Mouse (Mus musculus): ENCODE results near the gene Dao. TPM values are rescaled to one million over a fixed set of nuclear protein-coding genes. Genes with fewer than 3 reads are reported as not detected.

Gene Dao
- polyA plus RNA-seq, 2 experiments: 0.05 TPM; not detected in 1

- Histone ChIP-seq H3K36me3 (ENCODE audit: control insufficient read depth, insufficient read depth, low read length) (no peaks in the 10 kb centered on the region), H3K4me2 (replicated peaks; ENCODE audit: low read depth, low read length, severe bottlenecking) (no peak overlapping the region), H3K4me1 (ENCODE audit: control insufficient read depth, insufficient read depth, low read length) (no peaks in the 10 kb centered on the region), H3K9me3 (ENCODE audit: control insufficient read depth, low read length) (no peaks in the 10 kb centered on the region), H3K4me3 (replicated peaks; ENCODE audit: low read length) (no peak overlapping the region), H3K9ac (ENCODE audit: low read depth, low read length, severe bottlenecking) (no peak overlapping the region), H3K27ac (replicated peaks; ENCODE audit: low read depth, low read length) (no peak overlapping the region), H3K27me3 (ENCODE audit: control insufficient read depth, insufficient read depth, low read length) (no peaks in the 10 kb centered on the region)
- ATAC-seq (ENCODE audit: low FRiP score, low read depth) (no peak), DNase-seq (ENCODE audit: low spot score) (no peak)
- 66% methylated on average over 1 of the region's 1 CpGs for WGBS
- no peak for TF ChIP-seq POLR2A (IDR thresholded peaks at IDR 0.05; ENCODE audit: borderline replicate concordance, extremely low read depth, insufficient read depth, insufficient read length)
These were observed 41.6 kb downstream of the Dao start for GRCm38 (mm10) chr5:114045134-114045533.

DNA sequence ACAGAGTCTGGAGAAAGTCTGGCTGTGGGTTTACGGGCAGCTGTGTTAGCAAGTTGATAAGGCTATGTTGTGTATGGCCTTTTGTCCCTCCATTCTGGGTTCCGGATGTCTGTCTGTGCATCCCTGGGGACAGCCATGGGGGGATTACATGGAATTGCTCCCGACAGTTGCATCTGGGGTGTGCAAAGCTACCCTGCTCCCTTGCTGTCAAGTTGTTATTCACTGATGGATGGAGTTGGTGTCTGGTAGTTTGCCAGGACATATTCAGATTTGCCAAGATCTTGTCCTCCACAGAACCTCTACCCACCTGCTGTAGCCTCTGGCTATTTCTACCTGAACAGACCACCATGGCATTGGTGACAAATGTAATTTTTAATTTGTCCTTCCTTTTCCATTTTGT lies 42.6 kb downstream of the Dao start:
- no peak overlapping the region for H3K27ac ChIP-seq (replicated peaks; ENCODE audit: low read depth, low read length)
- no peak for TF ChIP-seq POLR2A (IDR thresholded peaks at IDR 0.05; ENCODE audit: borderline replicate concordance, extremely low read depth, insufficient read depth, insufficient read length)
- WGBS: 75% methylated on average over 3 of the region's 3 CpGs
- no peaks in the 10 kb centered on the region for H3K36me3 ChIP-seq (ENCODE audit: control insufficient read depth, insufficient read depth, low read length)
- ATAC-seq (ENCODE audit: low FRiP score, low read depth): no peak
- H3K9me3 ChIP-seq (ENCODE audit: control insufficient read depth, low read length): no peaks in the 10 kb centered on the region
- H3K4me1 ChIP-seq (ENCODE audit: control insufficient read depth, insufficient read depth, low read length): no peaks in the 10 kb centered on the region
- DNase-seq (ENCODE audit: low spot score): no peak
- no peaks in the 10 kb centered on the region for H3K27me3 ChIP-seq (ENCODE audit: control insufficient read depth, insufficient read depth, low read length)
- no peak overlapping the region for H3K9ac ChIP-seq (ENCODE audit: low read depth, low read length, severe bottlenecking)
- H3K4me3 ChIP-seq (replicated peaks; ENCODE audit: low read length): no peak overlapping the region
- no peak overlapping the region for H3K4me2 ChIP-seq (replicated peaks; ENCODE audit: low read depth, low read length, severe bottlenecking)

DNA sequence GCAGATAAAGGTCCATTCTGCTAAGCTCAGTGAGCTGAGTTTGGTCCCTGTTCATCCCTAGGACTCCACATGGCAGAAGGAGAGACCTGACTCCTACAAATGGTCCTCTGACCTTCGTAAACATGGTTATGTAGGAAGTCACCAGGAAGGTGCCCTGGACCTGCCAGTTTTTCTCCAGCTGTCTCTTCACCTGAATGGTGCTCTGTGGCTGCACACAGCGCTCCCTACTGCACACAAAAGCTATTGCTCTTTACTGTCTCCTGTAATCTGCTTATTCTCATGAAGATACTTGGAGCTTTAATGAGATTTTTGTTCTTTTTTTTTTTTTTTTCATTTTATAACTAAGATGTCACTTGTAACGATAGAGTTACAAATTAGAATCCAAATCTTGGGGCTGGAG lies 43.1 kb downstream of the Dao start:
- Histone ChIP-seq H3K4me3 (replicated peaks; ENCODE audit: low read length) (no peak overlapping the region), H3K36me3 (ENCODE audit: control insufficient read depth, insufficient read depth, low read length) (no peaks in the 10 kb centered on the region), H3K27me3 (ENCODE audit: control insufficient read depth, insufficient read depth, low read length) (no peaks in the 10 kb centered on the region), H3K4me2 (replicated peaks; ENCODE audit: low read depth, low read length, severe bottlenecking) (no peak overlapping the region), H3K4me1 (ENCODE audit: control insufficient read depth, insufficient read depth, low read length) (no peaks in the 10 kb centered on the region), H3K9ac (ENCODE audit: low read depth, low read length, severe bottlenecking) (no peak overlapping the region), H3K27ac (replicated peaks; ENCODE audit: low read depth, low read length) (no peak overlapping the region), H3K9me3 (ENCODE audit: control insufficient read depth, low read length) (no peaks in the 10 kb centered on the region)
- no peak for TF ChIP-seq POLR2A (IDR thresholded peaks at IDR 0.05; ENCODE audit: borderline replicate concordance, extremely low read depth, insufficient read depth, insufficient read length)
- WGBS: 63% methylated on average over 3 of the region's 3 CpGs
- DNase-seq (ENCODE audit: low spot score): no peak
- no peak for ATAC-seq (ENCODE audit: low FRiP score, low read depth)

- H3K27ac ChIP-seq (replicated peaks; ENCODE audit: low read depth, low read length): no peak overlapping the region
- no peak for TF ChIP-seq POLR2A (IDR thresholded peaks at IDR 0.05; ENCODE audit: borderline replicate concordance, extremely low read depth, insufficient read depth, insufficient read length)
- no peaks in the 10 kb centered on the region for H3K4me1 ChIP-seq (ENCODE audit: control insufficient read depth, insufficient read depth, low read length)
- H3K4me2 ChIP-seq (replicated peaks; ENCODE audit: low read depth, low read length, severe bottlenecking): no peak overlapping the region
- H3K9ac ChIP-seq (ENCODE audit: low read depth, low read length, severe bottlenecking): no peak overlapping the region
- WGBS: 82% methylated on average over 5 of the region's 5 CpGs
- no peaks in the 10 kb centered on the region for H3K36me3 ChIP-seq (ENCODE audit: control insufficient read depth, insufficient read depth, low read length)
- DNase-seq (ENCODE audit: low spot score) (no peak), ATAC-seq (ENCODE audit: low FRiP score, low read depth) (no peak)
- H3K4me3 ChIP-seq (replicated peaks; ENCODE audit: low read length): no peak overlapping the region
- no peaks in the 10 kb centered on the region for H3K9me3 ChIP-seq (ENCODE audit: control insufficient read depth, low read length)
- H3K27me3 ChIP-seq (ENCODE audit: control insufficient read depth, insufficient read depth, low read length): no peaks in the 10 kb centered on the region
These were observed 43.7 kb downstream of the Dao start for GRCm38 (mm10) chr5:114047182-114047581.

GRCm38 (mm10) chr5:114048731-114049308 lies 45.3 kb downstream of the Dao start:
- Histone ChIP-seq H3K27me3 (ENCODE audit: control insufficient read depth, insufficient read depth, low read length) (no peaks in the 10 kb centered on the region), H3K4me3 (replicated peaks; ENCODE audit: low read length) (no peak overlapping the region), H3K36me3 (ENCODE audit: control insufficient read depth, insufficient read depth, low read length) (no peaks in the 10 kb centered on the region), H3K4me2 (replicated peaks; ENCODE audit: low read depth, low read length, severe bottlenecking) (no peak overlapping the region), H3K9me3 (ENCODE audit: control insufficient read depth, low read length) (no peaks in the 10 kb centered on the region), H3K27ac (replicated peaks; ENCODE audit: low read depth, low read length) (no peak overlapping the region), H3K9ac (ENCODE audit: low read depth, low read length, severe bottlenecking) (no peak overlapping the region), H3K4me1 (ENCODE audit: control insufficient read depth, insufficient read depth, low read length) (no peaks in the 10 kb centered on the region)
- WGBS: 49% methylated on average over 12 of the region's 12 CpGs
- DNase-seq (ENCODE audit: low spot score) (no peak), ATAC-seq (ENCODE audit: low FRiP score, low read depth) (no peak)
- no peak for TF ChIP-seq POLR2A (IDR thresholded peaks at IDR 0.05; ENCODE audit: borderline replicate concordance, extremely low read depth, insufficient read depth, insufficient read length)
